10 mouse cellular contexts compared by ENCODE assay signal in genomic region chr9:110944265-110944664, GRCm38 (mm10). TPM values are rescaled to one million over a fixed set of nuclear protein-coding genes. Genes with fewer than 3 reads are reported as not detected.
DNase-seq lines count a peak whose midpoint lies in the region; ATAC-seq and TF ChIP-seq lines count a peak whose summit lies in the region.
"Had no signal": no experiment of that assay in that cellular context is flagged by ENCODE, and none has a peak within 500 bp of the region (broad histone marks: within the 10 kb centered on the region; RNA-seq: fewer than 3 reads in every experiment).

No protein-coding gene starts in this region.

- H3K4me1 ChIP-seq in midbrain, embryonic 14.5 days (ENCODE audit: control insufficient read depth, insufficient read depth, low read length): peaks cover 9% of the 10 kb centered on the region; the same call in 1 of the 2 replicates
- H3K4me1 ChIP-seq in midbrain, embryonic 13.5 days (replicated peaks): peaks cover 17% of the 10 kb centered on the region
- H3K4me1 ChIP-seq in embryonic facial prominence, embryonic 13.5 days: peaks cover 22% of the 10 kb centered on the region
- H3K4me1 ChIP-seq in stomach, postnatal 0 days (replicated peaks; ENCODE audit: control insufficient read depth, insufficient read depth): no peaks in the 10 kb centered on the region
- no peaks in the 10 kb centered on the region; the same call in 1 of the 2 replicates for H3K4me1 ChIP-seq in intestine, embryonic 16.5 days (ENCODE audit: control insufficient read depth, insufficient read depth, low read length)

- no peaks in the 10 kb centered on the region for H3K36me3 ChIP-seq in midbrain, embryonic 14.5 days (ENCODE audit: control insufficient read depth, insufficient read depth, low read length)
- no peaks in the 10 kb centered on the region for H3K36me3 ChIP-seq in midbrain, embryonic 13.5 days
- H3K36me3 ChIP-seq in embryonic facial prominence, embryonic 13.5 days: no peaks in the 10 kb centered on the region
- H3K36me3 ChIP-seq in stomach, postnatal 0 days (ENCODE audit: control insufficient read depth, insufficient read depth, low read length): no peaks in the 10 kb centered on the region
- no peaks in the 10 kb centered on the region for H3K36me3 ChIP-seq in intestine, embryonic 16.5 days (ENCODE audit: control insufficient read depth, insufficient read depth, low read length)
- H3K36me3 ChIP-seq: hindbrain, embryonic 15.5 days had no signal

- H3K9ac ChIP-seq in midbrain, embryonic 14.5 days (replicated peaks; ENCODE audit: low read length): no peak overlapping the region
- no peak overlapping the region for H3K9ac ChIP-seq in midbrain, embryonic 13.5 days (replicated peaks)
- H3K9ac ChIP-seq in embryonic facial prominence, embryonic 13.5 days: no peak overlapping the region
- H3K9ac ChIP-seq in stomach, postnatal 0 days (ENCODE audit: low read length): no peak overlapping the region
- H3K9ac ChIP-seq in intestine, embryonic 16.5 days (ENCODE audit: low read depth, low read length): no peak overlapping the region
- H3K9ac ChIP-seq: hindbrain, embryonic 15.5 days had no signal

- H3K4me3 ChIP-seq in gastrocnemius, adult 2 months: no peak overlapping the region
- H3K4me3 ChIP-seq in midbrain, embryonic 14.5 days (replicated peaks; ENCODE audit: low read depth, low read length): no peak overlapping the region
- no peak overlapping the region for H3K4me3 ChIP-seq in midbrain, embryonic 13.5 days (replicated peaks)
- H3K4me3 ChIP-seq in embryonic facial prominence, embryonic 13.5 days: no peak overlapping the region
- no peak overlapping the region for H3K4me3 ChIP-seq in stomach, postnatal 0 days (ENCODE audit: low read depth, low read length)
- H3K4me3 ChIP-seq in intestine, embryonic 16.5 days (ENCODE audit: low read length): no peak overlapping the region
- H3K4me3 ChIP-seq: hindbrain, embryonic 15.5 days had no signal

- no peak for ATAC-seq in midbrain, embryonic 14.5 days (ENCODE audit: low FRiP score, low TSS enrichment)
- no peak for ATAC-seq in midbrain, embryonic 13.5 days
- ATAC-seq in embryonic facial prominence, embryonic 13.5 days (ENCODE audit: insufficient number of reproducible peaks, insufficient read depth, low FRiP score, low TSS enrichment, low read depth): no peak
- no peak for ATAC-seq in stomach, postnatal 0 days (ENCODE audit: low FRiP score, low TSS enrichment)
- ATAC-seq in intestine, embryonic 16.5 days: no peak

- H3K27me3 ChIP-seq in midbrain, embryonic 14.5 days (ENCODE audit: control insufficient read depth, insufficient read depth, low read length): peaks cover 25% of the 10 kb centered on the region
- peaks cover 43% of the 10 kb centered on the region for H3K27me3 ChIP-seq in midbrain, embryonic 13.5 days
- H3K27me3 ChIP-seq in embryonic facial prominence, embryonic 13.5 days: peaks cover 49% of the 10 kb centered on the region
- H3K27me3 ChIP-seq in stomach, postnatal 0 days (ENCODE audit: control insufficient read depth, insufficient read depth, low read length): peaks cover 5% of the 10 kb centered on the region; the same call in 1 of the 2 replicates
- peaks cover 24% of the 10 kb centered on the region for H3K27me3 ChIP-seq in intestine, embryonic 16.5 days (replicated peaks; ENCODE audit: control insufficient read depth, insufficient read depth, low read length)

- H3K9me3 ChIP-seq in midbrain, embryonic 14.5 days (ENCODE audit: control insufficient read depth, low read length): no peaks in the 10 kb centered on the region
- no peaks in the 10 kb centered on the region for H3K9me3 ChIP-seq in midbrain, embryonic 13.5 days
- no peaks in the 10 kb centered on the region for H3K9me3 ChIP-seq in embryonic facial prominence, embryonic 13.5 days
- no peaks in the 10 kb centered on the region for H3K9me3 ChIP-seq in stomach, postnatal 0 days (ENCODE audit: control insufficient read depth, low read length)
- no peaks in the 10 kb centered on the region for H3K9me3 ChIP-seq in intestine, embryonic 16.5 days (ENCODE audit: control insufficient read depth, low read length)
- H3K9me3 ChIP-seq: hindbrain, embryonic 15.5 days had no signal

- 38% methylated on average over 13 of the region's 13 CpGs for WGBS in midbrain, embryonic 14.5 days
- WGBS in midbrain, embryonic 13.5 days: 34% methylated on average over 13 of the region's 13 CpGs
- 27% methylated on average over 13 of the region's 13 CpGs for WGBS in embryonic facial prominence, embryonic 13.5 days
- WGBS in stomach, postnatal 0 days: 34% methylated on average over 13 of the region's 13 CpGs
- 32% methylated on average over 13 of the region's 13 CpGs for WGBS in intestine, embryonic 16.5 days

- intact Hi-C loops in gastrocnemius, adult 2 months (cut with DNase I): no loop called here
- intact Hi-C loops in heart, postnatal 36 days (cut with DNase I): no loop called here

- no peak for TF ChIP-seq EP300 in stomach, postnatal 0 days (optimal IDR thresholded peaks at IDR 0.05)

- DNase-seq in gastrocnemius, adult 2 months: no peak
- no peak for DNase-seq in gastrocnemius, postnatal 25 days
- DNase-seq in midbrain, embryonic 14.5 days: peak; percentile 62
- no peak for DNase-seq in stomach, postnatal 0 days (ENCODE audit: low spot score)
- DNase-seq in heart, postnatal 36 days: no peak

- no peak overlapping the region; the same call in 1 of the 2 replicates for H3K27ac ChIP-seq in gastrocnemius, adult 2 months
- H3K27ac ChIP-seq in midbrain, embryonic 14.5 days (replicated peaks; ENCODE audit: low read depth, low read length): no peak overlapping the region
- H3K27ac ChIP-seq in midbrain, embryonic 13.5 days: no peak overlapping the region
- H3K27ac ChIP-seq in embryonic facial prominence, embryonic 13.5 days: no peak overlapping the region
- H3K27ac ChIP-seq in stomach, postnatal 0 days (replicated peaks): no peak overlapping the region
- H3K27ac ChIP-seq in intestine, embryonic 16.5 days (ENCODE audit: low read length): no peak overlapping the region
- H3K27ac ChIP-seq: hindbrain, embryonic 15.5 days had no signal

- peak; percentile 74 for TF ChIP-seq CTCF in gastrocnemius, adult 2 months (IDR thresholded peaks at IDR 0.05)
- TF ChIP-seq CTCF in stomach, postnatal 0 days (IDR thresholded peaks at IDR 0.05; ENCODE audit: low read depth): peak; percentile 69

- no peak overlapping the region for H3K4me2 ChIP-seq in midbrain, embryonic 14.5 days (ENCODE audit: low read length)
- H3K4me2 ChIP-seq in midbrain, embryonic 13.5 days (replicated peaks): no peak overlapping the region
- H3K4me2 ChIP-seq in embryonic facial prominence, embryonic 13.5 days: peak overlapping the region; percentile 35; the same call in 1 of the 2 replicates
- H3K4me2 ChIP-seq in stomach, postnatal 0 days (replicated peaks; ENCODE audit: low read depth): no peak overlapping the region
- no peak overlapping the region for H3K4me2 ChIP-seq in intestine, embryonic 16.5 days (ENCODE audit: low read depth, low read length)

RNA-seq across cellular contexts. Expression of gene Tdgf1, which starts 1.7 kb away (rescaled TPM):
- not detected for total RNA-seq in gastrocnemius, adult 2 months (2021)
- not detected for total RNA-seq in gastrocnemius, postnatal 25 days (2021)
- polyA plus RNA-seq in midbrain, embryonic 14.5 days (2014; fragmentation: Nextera tagmentation; extraction: Ambion mirVana): not detected in 2 replicates
- polyA plus RNA-seq in midbrain, embryonic 13.5 days (2015; fragmentation: Nextera tagmentation; extraction: Ambion mirVana): not detected in 2 replicates
- 0.62 and 0.87 TPM in 2 replicates for polyA plus RNA-seq in embryonic facial prominence, embryonic 13.5 days (2015; fragmentation: Nextera tagmentation; extraction: Ambion mirVana)
- polyA plus RNA-seq in stomach, postnatal 0 days (2015; fragmentation: Nextera tagmentation; extraction: Ambion mirVana): 0.07 TPM in 1 of 2 replicates, not detected in the other
- total RNA-seq in heart, postnatal 36 days (2021): not detected
- polyA plus RNA-seq in intestine, embryonic 16.5 days (2015; fragmentation: Nextera tagmentation; extraction: Ambion mirVana): not detected in 2 replicates
- polyA plus RNA-seq: liver, embryonic 16.5 days had no signal

RNA-seq across cellular contexts. Expression of gene Lrrc2, which starts 7.1 kb away (rescaled TPM):
- total RNA-seq in gastrocnemius, adult 2 months (2021): 10 to 100 TPM; 75.0 to 80.8 TPM
- 10 to 100 TPM; 52.4 to 64.1 TPM for total RNA-seq in gastrocnemius, postnatal 25 days (2021)
- 0.38 and 0.51 TPM in 2 replicates for polyA plus RNA-seq in midbrain, embryonic 14.5 days (2014; fragmentation: Nextera tagmentation; extraction: Ambion mirVana)
- polyA plus RNA-seq in midbrain, embryonic 13.5 days (2015; fragmentation: Nextera tagmentation; extraction: Ambion mirVana): 0.30 and 0.71 TPM in 2 replicates
- 0.28 and 0.62 TPM in 2 replicates for polyA plus RNA-seq in embryonic facial prominence, embryonic 13.5 days (2015; fragmentation: Nextera tagmentation; extraction: Ambion mirVana)
- 0.07 and 0.08 TPM in 2 replicates for polyA plus RNA-seq in stomach, postnatal 0 days (2015; fragmentation: Nextera tagmentation; extraction: Ambion mirVana)
- total RNA-seq in heart, postnatal 36 days (2021): 100 to 1,000 TPM; 213 to 241 TPM
- polyA plus RNA-seq in intestine, embryonic 16.5 days (2015; fragmentation: Nextera tagmentation; extraction: Ambion mirVana): 0.06 and 0.16 TPM in 2 replicates

RNA-seq across cellular contexts. Expression of gene Fam240a, which starts 27.6 kb away (rescaled TPM):
- total RNA-seq in gastrocnemius, adult 2 months (2021): 1 to 10 TPM in 1 of 2 experiments, not detected in 1; 2.4 TPM
- 1 to 10 TPM; 2.0 to 2.7 TPM for total RNA-seq in gastrocnemius, postnatal 25 days (2021)
- not detected in 2 replicates for polyA plus RNA-seq in midbrain, embryonic 14.5 days (2014; fragmentation: Nextera tagmentation; extraction: Ambion mirVana)
- polyA plus RNA-seq in midbrain, embryonic 13.5 days (2015; fragmentation: Nextera tagmentation; extraction: Ambion mirVana): not detected in 2 replicates
- not detected in 2 replicates for polyA plus RNA-seq in embryonic facial prominence, embryonic 13.5 days (2015; fragmentation: Nextera tagmentation; extraction: Ambion mirVana)
- polyA plus RNA-seq in stomach, postnatal 0 days (2015; fragmentation: Nextera tagmentation; extraction: Ambion mirVana): not detected in 2 replicates
- total RNA-seq in heart, postnatal 36 days (2021): not detected
- not detected in 2 replicates for polyA plus RNA-seq in intestine, embryonic 16.5 days (2015; fragmentation: Nextera tagmentation; extraction: Ambion mirVana)
- polyA plus RNA-seq: hindbrain, embryonic 15.5 days; liver, embryonic 16.5 days had no signal

RNA-seq across cellular contexts. Expression of gene Rtp3, which starts 46.1 kb away (rescaled TPM):
- 1 to 10 TPM; 1.1 to 1.2 TPM for total RNA-seq in gastrocnemius, adult 2 months (2021)
- 1 to 10 TPM in 1 of 2 experiments, under 1 TPM in 1; 0.70 to 1.3 TPM for total RNA-seq in gastrocnemius, postnatal 25 days (2021)
- polyA plus RNA-seq in midbrain, embryonic 14.5 days (2014; fragmentation: Nextera tagmentation; extraction: Ambion mirVana): not detected in 2 replicates
- polyA plus RNA-seq in midbrain, embryonic 13.5 days (2015; fragmentation: Nextera tagmentation; extraction: Ambion mirVana): not detected in 2 replicates
- polyA plus RNA-seq in embryonic facial prominence, embryonic 13.5 days (2015; fragmentation: Nextera tagmentation; extraction: Ambion mirVana): 0.11 and 0.20 TPM in 2 replicates
- polyA plus RNA-seq in stomach, postnatal 0 days (2015; fragmentation: Nextera tagmentation; extraction: Ambion mirVana): 0.11 TPM in 1 of 2 replicates, not detected in the other
- 1 to 10 TPM; 2.3 to 4.3 TPM for total RNA-seq in heart, postnatal 36 days (2021)
- 0.18 and 0.55 TPM in 2 replicates for polyA plus RNA-seq in intestine, embryonic 16.5 days (2015; fragmentation: Nextera tagmentation; extraction: Ambion mirVana)
- polyA plus RNA-seq: hindbrain, embryonic 15.5 days had no signal
